Mouse (Mus musculus) thymus, adult 2 months (tissue): ENCODE results near the gene Lipt1. TPM values are rescaled to one million over a fixed set of nuclear protein-coding genes. Genes with fewer than 3 reads are reported as not detected.

Source experiments
- DNase-seq: peaks from one replicate; pipeline ENCODE4 v3.0.0; 2021
- H3K27ac ChIP-seq: fragments of 200-500 bp; 2 replicates; pipeline ENCODE4 v1.5.1; 2012; ENCODE audit warnings: low read length, control low read depth; ENCODE audit not compliant: control insufficient read depth, insufficient read depth
- H3K27me3 ChIP-seq: fragments of 200-500 bp; 2 replicates; pipeline ENCODE4 v1.6.1; 2012; ENCODE audit warnings: mild to moderate bottlenecking, low read length, moderate library complexity, mixed read lengths; ENCODE audit not compliant: control insufficient read depth, insufficient read depth
- H3K36me3 ChIP-seq: fragments of 200-500 bp; 2 replicates; pipeline ENCODE4 v1.6.1; 2012; ENCODE audit warnings: mild to moderate bottlenecking, low read length, moderate library complexity; ENCODE audit not compliant: control insufficient read depth, insufficient read depth
- H3K4me1 ChIP-seq: fragments of 200-500 bp; replicated peaks from 2 replicates; pipeline ENCODE4 v1.6.1; 2012; ENCODE audit warnings: low read length; ENCODE audit not compliant: control insufficient read depth, insufficient read depth
- H3K4me3 ChIP-seq: fragments of 200-500 bp; 2 replicates; pipeline ENCODE4 v1.5.1; 2012; ENCODE audit warnings: mild to moderate bottlenecking, low read length, control low read depth, moderate library complexity; ENCODE audit not compliant: control insufficient read depth, insufficient read depth
- CTCF ChIP-seq: fragments of 200-500 bp; IDR thresholded peaks from 2 replicates; pipeline ENCODE4 v1.5.1; 2012; ENCODE audit warnings: mild to moderate bottlenecking, control low read depth, low read length, moderate library complexity, borderline replicate concordance; ENCODE audit not compliant: control insufficient read depth, poor library complexity, insufficient read depth; ENCODE audit errors: extremely low read depth
- POLR2A ChIP-seq: fragments of 200-500 bp; IDR thresholded peaks from 2 replicates; pipeline ENCODE4 v1.6.1; 2012; ENCODE audit warnings: mild to moderate bottlenecking, low read length, control low read depth, moderate library complexity; ENCODE audit not compliant: control insufficient read depth, poor library complexity, insufficient read depth; ENCODE audit errors: extremely low read depth
- WGBS: fragments of 180-500 bp; shearing (Covaris S2); methylation state at CpG from one replicate; pipeline ENCODE4 v1.1.7; 2018; 5-methylcytosine and 5-hydroxymethylcytosine counted together
- polyA plus RNA-seq: library from polyadenylated mRNA; depleted of rRNA; stranded (reverse); fragments of >200 nt; gene quantifications from 2 replicates; pipeline ENCODE4 v1.2.3, GENCODE M21; 2012

Gene Lipt1
- polyA plus RNA-seq, 1 experiment, result 1.3 TPM

- no peak overlapping the region for H3K27ac ChIP-seq
- WGBS, result 54% methylated on average over 3 of the region's 3 CpGs
- H3K4me1 ChIP-seq, result peaks cover 3% of the 10 kb centered on the region
- no peaks in the 10 kb centered on the region for H3K27me3 ChIP-seq
- H3K4me3 ChIP-seq, result no peak overlapping the region
- DNase-seq, result no peak
- peaks cover 17% of the 10 kb centered on the region for H3K36me3 ChIP-seq
- TF ChIP-seq POLR2A (no peak), CTCF (no peak)
Observed at GRCm38 (mm10) chr1:37891400-37891799, 19.9 kb downstream of the Lipt1 start.

- TF ChIP-seq POLR2A, result no peak
- TF ChIP-seq CTCF, result no peak
- peaks cover 42% of the 10 kb centered on the region for H3K36me3 ChIP-seq
- no peak overlapping the region for H3K4me3 ChIP-seq
- no peak overlapping the region for H3K27ac ChIP-seq
- H3K4me1 ChIP-seq, result no peaks in the 10 kb centered on the region
- H3K27me3 ChIP-seq, result no peaks in the 10 kb centered on the region
- no peak for DNase-seq
Observed at GRCm38 (mm10) chr1:37894606-37895005, 23.1 kb downstream of the Lipt1 start.

GRCm38 (mm10) chr1:37899816-37900215 lies 28.3 kb downstream of the Lipt1 start:
- Histone ChIP-seq H3K36me3 (peaks cover 38% of the 10 kb centered on the region), H3K27ac (no peak overlapping the region)
- WGBS, result 94% methylated on average over 4 of the region's 4 CpGs

GRCm38 (mm10) chr1:37900288-37900687 lies 28.8 kb downstream of the Lipt1 start:
- TF ChIP-seq POLR2A (no peak), CTCF (no peak)
- 93% methylated on average over 6 of the region's 6 CpGs for WGBS
- Histone ChIP-seq H3K4me3 (no peak overlapping the region), H3K36me3 (peaks cover 35% of the 10 kb centered on the region), H3K4me1 (no peaks in the 10 kb centered on the region), H3K27me3 (no peaks in the 10 kb centered on the region), H3K27ac (no peak overlapping the region)
- DNase-seq, result no peak

More at GRCm38 (mm10) chr1:37899816-37900215, 28.3 kb downstream of the Lipt1 start:
- Histone ChIP-seq H3K4me1 (no peaks in the 10 kb centered on the region), H3K4me3 (no peak overlapping the region), H3K27me3 (no peaks in the 10 kb centered on the region)
- no peak for DNase-seq
- TF ChIP-seq CTCF, result no peak
- TF ChIP-seq POLR2A, result no peak

- H3K27ac ChIP-seq, result no peak overlapping the region
- no peaks in the 10 kb centered on the region for H3K27me3 ChIP-seq
- WGBS, result 28% methylated on average over 6 of the region's 6 CpGs
- no peak for DNase-seq
- no peaks in the 10 kb centered on the region for H3K4me1 ChIP-seq
- peaks cover 12% of the 10 kb centered on the region for H3K36me3 ChIP-seq
- no peak for TF ChIP-seq CTCF
- TF ChIP-seq POLR2A, result no peak
- H3K4me3 ChIP-seq, result no peak overlapping the region
Observed at GRCm38 (mm10) chr1:37903178-37903577, 31.6 kb downstream of the Lipt1 start.

GRCm38 (mm10) chr1:37912751-37913150 lies 41.2 kb downstream of the Lipt1 start:
- H3K27ac ChIP-seq, result no peak overlapping the region
- H3K27me3 ChIP-seq, result no peaks in the 10 kb centered on the region
- whole genome bisulfite sequencing, result 93% methylated on average over 2 of the region's 2 CpGs
- no peaks in the 10 kb centered on the region for H3K36me3 ChIP-seq
- no peak for TF ChIP-seq CTCF
- TF ChIP-seq POLR2A, result no peak
- DNase-seq, result no peak
- H3K4me1 ChIP-seq, result no peaks in the 10 kb centered on the region
- no peak overlapping the region for H3K4me3 ChIP-seq

- TF ChIP-seq POLR2A, result no peak
- TF ChIP-seq CTCF, result no peak
- no peaks in the 10 kb centered on the region for H3K27me3 ChIP-seq
- H3K4me3 ChIP-seq, result no peak within 1 kb of the TSS
- no peaks in the 10 kb centered on the region for H3K4me1 ChIP-seq
- no peaks in the 10 kb centered on the region for H3K36me3 ChIP-seq
- 83% methylated on average over 5 of the region's 5 CpGs for WGBS
- DNase-seq, result no peak
- no peak within 1 kb of the TSS for H3K27ac ChIP-seq
Observed at GRCm38 (mm10) chr1:37916393-37916792, 44.9 kb downstream of the Lipt1 start, which contains the start of gene Lyg2. Lyg2 (minus strand) TSS chr1:37916493.
